Mouse (Mus musculus) lung, postnatal 4 days (tissue): ENCODE measurements at regions not wholly inside any gene's neighbourhood (a gene's known extent, or its start where the extent isn't known, plus 50 kb on each side); places are given as distances from the start of the nearest gene placed in this dataset.
"Not testable (repeated sequence)": the region's sequence is repeated elsewhere in the genome, so short reads cannot be mapped to it uniquely, and the experiment has no call there.

Experiments
- DNase-seq, 2 experiments: peaks; one replicate each; pipeline ENCODE4 v3.0.0; 2021

GRCm38 (mm10) chr1:47299311-47299710, 406.7 kb upstream of the Slc39a10 start:
- no peak for DNase-seq

DNA sequence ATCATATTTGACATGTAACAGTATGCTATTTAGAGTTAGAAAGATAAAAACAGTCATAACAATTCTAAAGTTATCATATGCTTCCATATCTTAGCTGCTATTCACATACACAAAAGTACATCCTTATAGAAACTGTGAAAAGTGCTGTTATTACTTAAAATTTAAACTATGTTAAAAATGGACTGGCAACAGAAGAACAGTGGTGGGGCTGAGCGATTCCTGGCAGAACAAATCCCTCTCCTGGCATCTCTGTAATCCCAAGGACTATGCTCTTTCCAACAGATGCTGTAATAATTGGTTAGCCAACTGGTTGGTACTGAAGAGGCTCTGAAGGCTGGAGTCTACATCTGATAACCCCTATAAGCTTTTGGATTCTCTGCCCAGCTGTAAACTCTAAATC, 393.0 kb upstream of the Slc39a10 start:
- DNase-seq = no peak

DNA sequence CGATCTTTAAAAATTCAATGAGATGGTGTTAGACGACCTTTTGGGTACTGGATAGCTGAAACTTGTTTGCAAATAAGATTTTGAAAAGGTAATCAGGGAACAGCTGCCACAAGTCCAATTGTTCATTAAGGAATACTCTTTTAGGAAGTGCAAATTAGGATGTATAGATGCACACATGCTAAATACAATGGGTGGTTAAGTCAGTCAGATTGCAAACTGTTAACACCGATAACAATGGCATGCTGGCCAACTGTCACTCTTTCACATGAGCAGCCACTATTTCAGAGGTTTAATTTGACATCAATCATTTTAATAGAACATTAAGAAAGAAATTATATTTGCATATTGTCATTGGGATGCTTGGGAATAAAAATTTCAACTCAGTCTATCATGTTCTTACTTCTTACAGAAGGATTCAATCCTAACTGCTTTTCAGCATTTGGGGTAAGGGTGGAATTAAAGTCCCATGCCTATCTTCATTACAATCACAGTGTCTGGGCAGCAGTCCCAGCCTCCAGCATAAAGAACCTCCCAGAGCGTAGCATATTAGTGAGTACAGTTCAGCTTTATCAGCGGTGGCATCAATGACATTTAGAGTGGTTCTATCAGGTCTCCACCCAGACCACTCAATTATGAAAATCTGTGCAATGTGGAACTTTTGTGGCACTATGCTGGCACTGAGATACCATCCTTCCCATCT, 385.8 kb upstream of the Slc39a10 start:
- no peak for DNase-seq

- DNase-seq = no peak
These were observed 385.2 kb upstream of the Slc39a10 start for GRCm38 (mm10) chr1:47277839-47278238.

GRCm38 (mm10) chr1:47272131-47272530, 379.5 kb upstream of the Slc39a10 start:
- DNase-seq = no peak

DNA sequence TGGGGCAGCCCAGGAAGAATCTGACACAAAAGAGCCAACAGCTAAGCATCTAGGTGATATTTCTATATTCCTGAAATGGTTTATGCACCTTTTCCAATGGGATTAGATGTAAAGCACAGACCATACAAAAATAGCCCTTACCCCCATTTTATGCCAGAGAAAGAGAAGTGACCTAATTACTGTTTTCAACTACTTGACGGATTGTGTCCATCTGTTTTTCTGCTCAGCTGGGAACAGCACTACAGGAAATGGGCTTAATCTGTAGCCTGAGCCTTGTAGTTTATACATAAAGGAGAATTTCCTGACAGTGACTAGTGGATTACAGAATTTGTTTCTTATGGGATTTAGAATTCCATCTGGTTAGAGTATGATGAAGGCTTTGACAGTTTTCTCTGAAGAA, 371.0 kb upstream of the Slc39a10 start:
- DNase-seq = no peak

DNA sequence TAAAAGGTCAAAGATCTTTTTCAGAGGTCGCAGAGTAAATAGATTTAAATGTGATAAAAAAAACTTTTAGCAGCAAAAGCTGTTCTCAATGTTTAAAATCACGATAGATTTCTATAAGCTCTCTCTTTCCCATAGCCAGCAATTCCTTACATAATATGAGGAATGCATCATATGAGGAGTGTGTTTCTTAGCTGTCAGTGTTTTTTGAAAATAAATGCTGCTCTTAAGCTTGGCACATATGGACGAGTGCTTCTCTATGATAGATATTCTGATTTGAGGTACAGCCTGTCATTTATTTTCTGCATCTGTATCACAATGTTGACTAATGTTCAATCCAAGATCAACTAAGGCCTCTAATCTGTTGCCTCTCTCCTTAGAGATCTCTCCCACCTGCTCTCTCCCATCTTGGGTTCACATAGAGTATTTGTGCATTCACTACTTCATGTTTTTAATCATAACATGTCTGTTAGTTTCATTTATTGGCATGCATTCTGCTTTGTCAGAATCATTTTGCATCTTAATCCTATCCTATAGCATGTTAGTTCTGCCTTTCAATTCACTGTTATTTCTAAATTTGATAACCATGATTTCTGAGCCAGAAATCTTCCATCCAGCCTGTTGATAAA, 369.0 kb upstream of the Slc39a10 start:
- no peak for DNase-seq

GRCm38 (mm10) chr1:47250706-47251105, 358.1 kb upstream of the Slc39a10 start:
- not testable (repeated sequence) for DNase-seq

DNA sequence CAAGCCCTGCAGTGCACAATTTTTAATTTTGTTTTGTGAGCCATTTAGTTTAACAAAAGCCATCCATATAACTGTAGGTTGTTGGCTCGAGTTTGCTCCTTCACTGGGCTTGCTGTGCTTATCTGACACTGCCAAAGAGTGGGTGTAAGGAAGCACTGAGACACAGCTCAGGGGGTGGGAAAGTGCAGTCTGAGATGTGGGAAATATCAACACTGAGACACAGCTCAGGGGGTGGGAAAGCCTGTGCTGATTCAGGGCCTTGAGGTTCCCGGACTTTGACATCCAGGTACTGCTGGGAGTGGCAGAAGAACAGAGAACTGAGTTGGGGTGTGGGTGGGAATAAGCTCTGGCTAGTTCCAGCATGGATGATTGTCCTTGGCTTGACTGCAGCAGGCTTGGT, 324.4 kb upstream of the Slc39a10 start:
- DNase-seq = no peak

DNA sequence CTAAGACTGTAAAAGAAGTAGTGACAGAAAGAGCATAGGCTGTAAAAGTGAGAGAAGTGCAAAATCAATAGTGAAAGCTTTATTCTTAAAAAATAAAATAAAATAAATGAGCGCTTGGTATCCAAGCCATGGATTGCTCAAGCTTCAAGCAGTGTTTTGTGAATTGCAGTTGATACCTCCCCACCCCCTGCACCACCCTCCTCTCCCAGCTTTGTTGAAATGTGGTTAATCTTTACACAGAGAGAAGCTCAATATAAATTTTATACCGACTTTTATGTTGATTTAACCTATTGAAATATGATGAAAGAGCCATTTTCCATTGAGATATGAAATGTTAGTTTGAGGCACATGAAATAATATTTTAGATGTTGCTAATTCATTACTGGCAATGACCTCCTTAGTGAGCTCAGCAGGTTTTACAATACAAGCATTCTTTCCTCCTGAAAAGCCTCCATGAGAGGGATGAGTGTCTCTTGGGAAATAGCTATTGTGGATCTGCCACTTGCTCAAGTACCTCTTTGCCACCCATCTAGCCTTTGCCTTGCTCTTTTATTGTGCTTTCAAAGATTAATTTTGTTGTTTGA, 323.9 kb upstream of the Slc39a10 start:
- no peak for DNase-seq

DNA sequence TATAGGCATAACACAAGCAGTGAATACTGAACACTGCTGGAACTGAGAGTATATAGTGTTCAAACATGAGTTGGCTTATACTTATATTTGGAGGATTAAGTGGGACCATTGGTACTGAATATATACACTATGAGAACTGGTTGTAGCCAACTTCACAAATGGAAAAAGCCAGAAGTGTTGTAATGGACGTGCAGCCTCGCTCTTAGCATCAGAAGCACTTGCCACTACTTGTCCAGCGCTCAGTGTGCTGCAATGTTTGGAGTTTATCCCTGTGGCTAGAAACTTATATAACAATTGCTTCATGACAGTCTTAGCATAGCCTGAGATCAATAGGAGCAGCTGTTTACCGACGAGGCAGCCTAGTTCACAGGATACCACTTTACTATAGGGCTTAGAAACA, 320.8 kb upstream of the Slc39a10 start:
- DNase-seq = no peak

DNA sequence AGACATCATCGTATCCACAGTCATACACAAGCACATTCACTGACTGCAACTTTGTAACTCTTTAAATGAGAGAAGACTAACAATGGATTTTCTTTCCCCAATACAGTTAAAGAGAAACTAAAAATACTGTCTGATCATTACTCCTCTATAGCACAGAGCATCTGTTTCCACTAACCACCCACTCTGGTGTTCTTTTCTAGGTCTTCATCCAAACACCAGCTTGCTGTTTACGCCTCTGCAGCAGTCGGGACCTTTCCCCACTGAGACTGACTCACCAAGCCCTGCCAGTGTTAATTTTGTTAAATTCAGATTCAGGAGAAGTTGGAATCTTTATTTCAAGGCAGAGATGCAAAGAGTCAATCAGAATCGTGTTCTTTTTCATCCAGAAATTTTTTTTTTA, 300.3 kb upstream of the Slc39a10 start:
- DNase-seq = no peak

- no peak for DNase-seq
These were observed 271.8 kb upstream of the Slc39a10 start for GRCm38 (mm10) chr1:47164417-47164816.

GRCm38 (mm10) chr1:47163808-47164410, 271.3 kb upstream of the Slc39a10 start:
- no peak for DNase-seq

DNA sequence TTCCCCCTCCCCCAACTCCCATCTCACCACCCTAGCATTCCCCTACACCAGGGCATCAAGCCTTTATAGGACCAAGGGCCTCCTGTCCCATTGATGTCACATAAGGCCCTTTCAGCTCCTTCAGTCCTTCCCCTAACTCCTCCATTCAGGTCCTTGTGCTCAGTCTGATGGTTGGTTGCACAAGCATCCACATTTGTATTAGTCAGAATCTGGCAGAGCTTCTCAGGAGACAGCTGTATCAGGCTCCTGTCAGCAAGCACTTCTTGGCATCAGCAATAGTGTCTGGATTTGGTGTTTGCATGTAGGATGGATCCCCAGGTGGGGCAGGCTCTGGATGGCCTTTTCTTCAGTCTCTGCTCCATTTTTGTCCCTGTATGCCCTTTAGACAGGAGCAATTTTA, 237.4 kb upstream of the Slc39a10 start:
- not testable (repeated sequence) for DNase-seq

DNA sequence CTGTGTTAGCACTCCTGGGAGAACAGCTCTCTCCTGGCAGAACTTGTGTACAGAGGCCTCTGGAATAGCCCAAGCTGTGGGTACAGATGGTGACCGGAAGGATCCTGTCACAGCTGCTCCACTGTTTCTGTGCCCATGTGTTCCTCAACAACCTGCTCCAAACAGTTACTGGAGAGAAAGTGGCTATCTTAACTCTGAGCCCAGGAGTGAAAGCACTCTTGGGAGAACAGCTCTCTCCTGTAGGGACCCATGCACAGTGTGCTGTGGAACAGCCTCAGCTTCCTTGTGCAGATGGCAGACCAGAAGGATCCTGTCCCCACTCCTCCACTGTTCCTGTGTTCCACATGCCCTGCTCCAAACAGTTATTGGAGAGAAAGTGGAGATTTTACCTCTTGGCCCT, 227.0 kb upstream of the Slc39a10 start:
- DNase-seq = no peak

- not testable (repeated sequence) for DNase-seq
These were observed 224.0 kb upstream of the Slc39a10 start for GRCm38 (mm10) chr1:47116681-47117080.

- DNase-seq = no peak
These were observed 219.8 kb upstream of the Slc39a10 start for GRCm38 (mm10) chr1:47112494-47112893.

DNA sequence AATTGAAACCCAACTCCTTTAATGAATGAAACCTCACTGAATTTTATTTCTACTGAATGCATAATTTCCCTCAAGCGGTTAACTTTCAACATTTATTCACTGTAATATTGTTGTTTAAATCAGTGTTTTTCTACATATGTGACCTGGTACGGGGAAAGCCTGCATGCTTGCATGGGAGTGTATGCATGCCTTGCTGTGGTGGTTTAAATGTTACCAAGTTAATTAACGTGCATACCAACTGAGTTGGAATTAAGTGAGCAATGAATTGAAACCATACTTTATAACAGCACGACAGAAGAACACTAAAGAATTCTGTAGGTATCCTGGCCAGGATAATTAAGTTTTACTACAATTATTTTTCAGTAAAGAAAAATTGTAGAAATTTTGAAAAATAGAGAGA, 211.4 kb upstream of the Slc39a10 start:
- DNase-seq = no peak

GRCm38 (mm10) chr1:47103321-47103988, 210.8 kb upstream of the Slc39a10 start:
- DNase-seq = no peak

GRCm38 (mm10) chr1:47097084-47097996, 204.7 kb upstream of the Slc39a10 start:
- DNase-seq = no peak

- DNase-seq = no peak
These were observed 201.8 kb upstream of the Slc39a10 start for GRCm38 (mm10) chr1:47094498-47094897.
